In the genomic region with DNA sequence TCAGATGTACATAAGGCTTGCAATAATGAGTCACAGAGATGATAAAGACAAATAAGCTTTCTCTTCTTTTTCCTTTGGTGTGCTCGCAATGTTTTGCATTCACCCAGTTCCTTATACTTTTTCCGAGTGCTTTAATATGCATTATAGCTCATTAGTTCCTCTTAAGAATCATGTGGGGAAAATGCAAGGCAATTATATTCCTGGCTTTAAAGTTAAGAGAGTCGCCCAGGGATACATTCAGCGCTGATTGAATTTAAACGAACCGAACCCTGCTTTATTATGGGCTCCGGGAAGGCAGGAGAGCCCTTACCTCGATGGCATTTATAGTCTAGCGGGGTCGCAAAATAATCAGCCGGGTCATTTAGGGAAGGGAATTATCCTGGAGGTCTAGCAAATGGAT, we compare ENCODE assay signal across 7 mouse cellular contexts. TPM values are rescaled to one million over a fixed set of nuclear protein-coding genes. Genes with fewer than 3 reads are reported as not detected.
DNase-seq lines count a peak whose midpoint lies in the region; ATAC-seq and TF ChIP-seq lines count a peak whose summit lies in the region.

No protein-coding gene starts in this region.

- no peak for DNase-seq in lung, postnatal 4 days
- DNase-seq in forebrain, embryonic 10.5 days (ENCODE audit: extremely low spot score, low spot score): no peak
- no peak for DNase-seq in gastrocnemius, postnatal 10 days
- no peak for DNase-seq in left cerebral cortex, postnatal 14 days (ENCODE audit: low spot score in 2 of 2)

- WGBS in lung, embryonic 16.5 days: 19% methylated on average over 11 of the region's 11 CpGs
- 19% methylated on average over 11 of the region's 11 CpGs for WGBS in forebrain, embryonic 10.5 days
- WGBS in intestine, postnatal 0 days: 16% methylated on average over 11 of the region's 11 CpGs
- WGBS in olfactory bulb, adult 2 months: 9% methylated on average over 11 of the region's 11 CpGs

- peak overlapping the region; percentile 99 for H3K4me2 ChIP-seq in lung, embryonic 16.5 days (ENCODE audit: low read depth, low read length)
- H3K4me2 ChIP-seq in intestine, postnatal 0 days (replicated peaks; ENCODE audit: low read depth): peak overlapping the region; percentile 93

- ATAC-seq in lung, embryonic 16.5 days (ENCODE audit: low read depth): no peak
- ATAC-seq in intestine, postnatal 0 days: no peak

- intact Hi-C loops in left cerebral cortex, postnatal 14 days (cut with DNase I): no loop called here

- H3K4me1 ChIP-seq in lung, embryonic 16.5 days (replicated peaks; ENCODE audit: control insufficient read depth, insufficient read depth, low read length): peaks cover 5% of the 10 kb centered on the region
- peaks cover 27% of the 10 kb centered on the region for H3K4me1 ChIP-seq in forebrain, embryonic 10.5 days
- peaks cover 8% of the 10 kb centered on the region; the same call in 1 of the 2 replicates for H3K4me1 ChIP-seq in intestine, postnatal 0 days (replicated peaks; ENCODE audit: control insufficient read depth, insufficient read depth, low read length)
- H3K4me1 ChIP-seq in olfactory bulb, adult 2 months (ENCODE audit: control insufficient read depth, insufficient read depth, low read length): peaks cover 3% of the 10 kb centered on the region; the same call in 1 of the 2 replicates

- no peak for TF ChIP-seq POLR2A in olfactory bulb, adult 2 months (IDR thresholded peaks at IDR 0.05; ENCODE audit: insufficient read depth, low read depth, low read length)

- H3K27ac ChIP-seq in lung, embryonic 16.5 days (ENCODE audit: low read length): peak overlapping the region; percentile 49
- peak overlapping the region; percentile 90 for H3K27ac ChIP-seq in forebrain, embryonic 10.5 days
- no peak overlapping the region for H3K27ac ChIP-seq in intestine, postnatal 0 days (ENCODE audit: low read depth, low read length)
- H3K27ac ChIP-seq in olfactory bulb, adult 2 months (ENCODE audit: insufficient read depth, low read depth, low read length): peak overlapping the region; percentile 71

- no peaks in the 10 kb centered on the region for H3K36me3 ChIP-seq in lung, embryonic 16.5 days (ENCODE audit: control insufficient read depth, insufficient read depth, low read length)
- no peaks in the 10 kb centered on the region for H3K36me3 ChIP-seq in forebrain, embryonic 10.5 days (replicated peaks)
- H3K36me3 ChIP-seq in intestine, postnatal 0 days (ENCODE audit: control insufficient read depth, insufficient read depth): no peaks in the 10 kb centered on the region

- peak overlapping the region; percentile 78 for H3K9ac ChIP-seq in lung, embryonic 16.5 days (ENCODE audit: low read length)
- H3K9ac ChIP-seq in intestine, postnatal 0 days (ENCODE audit: low read depth, low read length): peak overlapping the region; percentile 38

- H3K9me3 ChIP-seq in lung, embryonic 16.5 days (ENCODE audit: control insufficient read depth, low read length): no peaks in the 10 kb centered on the region
- no peaks in the 10 kb centered on the region for H3K9me3 ChIP-seq in forebrain, embryonic 10.5 days
- H3K9me3 ChIP-seq in intestine, postnatal 0 days (ENCODE audit: control insufficient read depth): no peaks in the 10 kb centered on the region

- H3K4me3 ChIP-seq in lung, embryonic 16.5 days (ENCODE audit: low read length): peak overlapping the region; percentile 57
- H3K4me3 ChIP-seq in forebrain, embryonic 10.5 days: peak overlapping the region; percentile 56
- H3K4me3 ChIP-seq in intestine, postnatal 0 days (ENCODE audit: low read depth, low read length): peak overlapping the region; percentile 32
- peak overlapping the region; percentile 76 for H3K4me3 ChIP-seq in olfactory bulb, adult 2 months (ENCODE audit: insufficient read depth, low read depth, low read length)

- no peaks in the 10 kb centered on the region for H3K27me3 ChIP-seq in lung, embryonic 16.5 days (ENCODE audit: control insufficient read depth, insufficient read depth, low read depth, low read length)
- peaks cover 31% of the 10 kb centered on the region for H3K27me3 ChIP-seq in forebrain, embryonic 10.5 days (ENCODE audit: poor library complexity, severe bottlenecking)
- no peaks in the 10 kb centered on the region for H3K27me3 ChIP-seq in intestine, postnatal 0 days (replicated peaks; ENCODE audit: control insufficient read depth, insufficient read depth, low read length)

- no peak for TF ChIP-seq CTCF in intestine, postnatal 0 days (IDR thresholded peaks at IDR 0.05; ENCODE audit: low read depth)
- TF ChIP-seq CTCF in olfactory bulb, adult 2 months (IDR thresholded peaks at IDR 0.05; ENCODE audit: insufficient read depth, low read depth, low read length): no peak

RNA-seq across cellular contexts. Expression of a gene that starts 10.8 kb away (rescaled TPM):
- 1.0 TPM in 2 replicates for polyA plus RNA-seq in lung, embryonic 16.5 days (2015; fragmentation: Nextera tagmentation; extraction: Ambion mirVana)
- polyA plus RNA-seq in forebrain, embryonic 10.5 days (2016; fragmentation: Nextera tagmentation; extraction: Ambion mirVana): 0.22 and 0.25 TPM in 2 replicates
- polyA plus RNA-seq in intestine, postnatal 0 days (2015; fragmentation: Nextera tagmentation; extraction: Ambion mirVana): 0.12 and 0.27 TPM in 2 replicates
- not detected in 2 replicates for polyA plus RNA-seq in olfactory bulb, adult 2 months (2012; ENCODE audit: insufficient read depth, insufficient read length, low replicate concordance, missing spikeins)
- total RNA-seq in gastrocnemius, postnatal 10 days (2021): 10 to 100 TPM; 41.8 to 45.9 TPM
- total RNA-seq in left cerebral cortex, postnatal 14 days (2021): under 1 TPM in 1 of 2 experiments, not detected in 1; 0.22 TPM
